Mouse (Mus musculus) liver, adult 2 months (tissue): ENCODE data around the gene Ttc30a1.

Experiments used
- CTCF ChIP-seq: fragments of 200-500 bp; IDR thresholded peaks from 2 replicates; pipeline ENCODE4 v1.5.1; 2011; ENCODE audit warnings: low read depth, low read length, control low read depth
- POLR2A ChIP-seq: fragments of 200-500 bp; IDR thresholded peaks from 2 replicates; pipeline ENCODE4 v1.6.1; 2011; ENCODE audit warnings: low read length, control low read depth; ENCODE audit not compliant: insufficient read depth; ENCODE audit errors: extremely low read depth

DNA sequence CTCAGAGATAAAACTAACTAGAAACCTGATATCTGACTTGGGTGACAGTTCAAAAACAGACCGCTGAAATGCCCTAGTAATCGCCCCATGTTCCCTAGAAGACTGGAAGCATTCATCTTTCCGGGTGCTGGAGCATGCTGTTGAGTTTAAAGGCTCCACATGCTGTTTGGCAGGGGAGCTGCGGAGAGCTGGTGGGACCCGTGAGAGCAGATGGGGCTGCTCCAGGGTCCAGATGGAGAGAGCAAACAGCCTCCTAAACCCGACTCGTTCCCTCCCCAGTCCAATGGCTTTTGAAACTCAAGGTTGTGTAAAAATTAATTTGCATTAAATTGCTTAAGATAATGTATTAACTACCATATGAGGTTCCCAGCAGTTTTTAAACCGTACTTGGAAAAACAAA, 16.9 kb upstream of the Ttc30a1 start:
- TF ChIP-seq POLR2A (no peak), CTCF (no peak)
